Mouse (Mus musculus) kidney, postnatal 0 days (tissue): ENCODE results near the gene Gpx5. TPM values are rescaled to one million over a fixed set of nuclear protein-coding genes. Genes with fewer than 3 reads are reported as not detected.
"Not testable (repeated sequence)": the region's sequence is repeated elsewhere in the genome, so short reads cannot be mapped to it uniquely, and the experiment has no call there.

Source experiments
- ATAC-seq: fragments of 200-750 bp; cut with Nextera tagmentation; replicated peaks from 2 replicates; pipeline ENCODE4 v1.8.0; 2017; ENCODE audit warnings: low read depth, moderate number of reproducible peaks, moderate TSS enrichment, moderate library complexity; ENCODE audit not compliant: low FRiP score
- DNase-seq: peaks from one replicate; pipeline ENCODE4 v3.0.0-alpha.2; 2016; ENCODE audit warnings: low spot score
- H3K27ac ChIP-seq: fragments of 300-500 bp; sonication (generic); 2 replicates; pipeline ENCODE4 v1.5.1; 2014; ENCODE audit warnings: mild to moderate bottlenecking
- H3K27me3 ChIP-seq: fragments of 300-500 bp; sonication (generic); 2 replicates; pipeline ENCODE4 v1.6.1; 2014; ENCODE audit warnings: low read length, mixed read lengths; ENCODE audit not compliant: insufficient read depth
- H3K36me3 ChIP-seq: fragments of 300-500 bp; sonication (generic); 2 replicates; pipeline ENCODE4 v1.6.1; 2014; ENCODE audit warnings: low read length, mixed read lengths; ENCODE audit not compliant: insufficient read depth
- H3K4me1 ChIP-seq: fragments of 300-500 bp; sonication (generic); replicated peaks from 2 replicates; pipeline ENCODE4 v1.6.1; 2014; ENCODE audit warnings: antibody characterized with exemption, low read length, mixed read lengths; ENCODE audit not compliant: insufficient read depth
- H3K4me2 ChIP-seq: fragments of 300-500 bp; sonication (generic); 2 replicates; pipeline ENCODE4 v1.6.1; 2014; ENCODE audit warnings: mild to moderate bottlenecking, low read length, moderate library complexity, mixed read lengths
- H3K4me3 ChIP-seq: fragments of 300-500 bp; sonication (generic); replicated peaks from 2 replicates; pipeline ENCODE4 v1.5.1; 2014; ENCODE audit warnings: low read depth, low read length
- H3K9ac ChIP-seq: fragments of 300-500 bp; sonication (generic); 2 replicates; pipeline ENCODE4 v1.6.1; 2014; ENCODE audit warnings: low read depth, low read length
- H3K9me3 ChIP-seq: fragments of 300-500 bp; sonication (generic); replicated peaks from 2 replicates; pipeline ENCODE4 v1.6.1; 2016; ENCODE audit warnings: low read length, inconsistent platforms, mixed read lengths
- CTCF ChIP-seq: IDR thresholded peaks from 2 replicates; pipeline ENCODE4 v1.5.1; 2016; ENCODE audit warnings: antibody characterized with exemption, low read depth, mild to moderate bottlenecking, moderate library complexity
- WGBS: fragments of 180-500 bp; shearing (Covaris S2); extraction: QIAGEN DNeasy Blood & Tissue Kit; methylation state at CpG from one replicate; pipeline ENCODE4 v1.1.7; 2014; 5-methylcytosine and 5-hydroxymethylcytosine counted together
- polyA plus RNA-seq: library from polyadenylated mRNA; unstranded; fragments of >200 nt; fragmentation: Nextera tagmentation; extraction: Ambion mirVana; gene quantifications from 2 replicates; pipeline ENCODE4 v1.2.1, GENCODE M21; 2015

Gpx5 gene
- polyA plus RNA-seq, 1 experiment from 2014 or later = not detected

GRCm38 (mm10) chr13:21253569-21253968 is 39.0 kb downstream of the Gpx5 start:
- no peak for TF ChIP-seq CTCF
- no peak for DNase-seq
- WGBS = 2% methylated on average over 12 of the region's 12 CpGs
- H3K27ac ChIP-seq = no peak overlapping the region
- H3K4me1 ChIP-seq = no peaks in the 10 kb centered on the region
- peaks cover 5% of the 10 kb centered on the region; the same call in 1 of the 2 replicates for H3K27me3 ChIP-seq
- no peaks in the 10 kb centered on the region for H3K36me3 ChIP-seq
- no peaks in the 10 kb centered on the region for H3K9me3 ChIP-seq
- ATAC-seq = no peak
- peak overlapping the region; percentile 56 for H3K4me2 ChIP-seq
- no peak overlapping the region for H3K9ac ChIP-seq
- H3K4me3 ChIP-seq = peak overlapping the region; percentile 29

GRCm38 (mm10) chr13:21253040-21253439 is 39.5 kb downstream of the Gpx5 start:
- no peak overlapping the region for H3K9ac ChIP-seq
- no peak for ATAC-seq

GRCm38 (mm10) chr13:21250074-21250681 is 42.4 kb downstream of the Gpx5 start:
- H3K4me1 ChIP-seq = no peaks in the 10 kb centered on the region
- H3K4me3 ChIP-seq = no peak overlapping the region
- H3K9me3 ChIP-seq = no peaks in the 10 kb centered on the region
- H3K9ac ChIP-seq = no peak overlapping the region
- H3K27ac ChIP-seq = no peak overlapping the region
- no peaks in the 10 kb centered on the region for H3K36me3 ChIP-seq
- no peak for ATAC-seq
- H3K27me3 ChIP-seq = 0 out of 2 replicates have a peak, but pooled peaks cover 5% of the 10 kb centered on the region
- H3K4me2 ChIP-seq = no peak overlapping the region
- TF ChIP-seq CTCF = no peak
- WGBS = 60% methylated on average over 9 of the region's 9 CpGs
- DNase-seq = no peak

More at GRCm38 (mm10) chr13:21253040-21253439, 39.5 kb downstream of the Gpx5 start:
- 34% methylated on average over 5 of the region's 5 CpGs for WGBS
- H3K4me1 ChIP-seq = no peaks in the 10 kb centered on the region
- H3K27me3 ChIP-seq = peaks cover 5% of the 10 kb centered on the region; the same call in 1 of the 2 replicates
- no peaks in the 10 kb centered on the region for H3K36me3 ChIP-seq
- H3K27ac ChIP-seq = no peak overlapping the region
- TF ChIP-seq CTCF = no peak
- peak overlapping the region; percentile 29; the same call in 1 of the 2 replicates for H3K4me3 ChIP-seq
- no peak for DNase-seq
- no peaks in the 10 kb centered on the region for H3K9me3 ChIP-seq
- H3K4me2 ChIP-seq = peak overlapping the region; percentile 56

- no peak for TF ChIP-seq CTCF
- WGBS = 32% methylated on average over 4 of the region's 4 CpGs
- 0 out of 2 replicates have a peak, but pooled peaks cover 5% of the 10 kb centered on the region for H3K27me3 ChIP-seq
- DNase-seq = no peak
- no peak overlapping the region for H3K4me2 ChIP-seq
- ATAC-seq = no peak
- H3K4me3 ChIP-seq = no peak overlapping the region
- H3K9ac ChIP-seq = no peak overlapping the region
- H3K4me1 ChIP-seq = no peaks in the 10 kb centered on the region
- no peak overlapping the region for H3K27ac ChIP-seq
- no peaks in the 10 kb centered on the region for H3K9me3 ChIP-seq
- no peaks in the 10 kb centered on the region for H3K36me3 ChIP-seq
These were observed 43.5 kb downstream of the Gpx5 start for GRCm38 (mm10) chr13:21249022-21249421.

GRCm38 (mm10) chr13:21246276-21246675 is 46.3 kb downstream of the Gpx5 start:
- H3K27me3 ChIP-seq = no peaks in the 10 kb centered on the region
- WGBS = 43% methylated on average over 2 of the region's 2 CpGs
- H3K4me3 ChIP-seq = no peak overlapping the region
- H3K4me2 ChIP-seq = no peak overlapping the region
- no peaks in the 10 kb centered on the region for H3K9me3 ChIP-seq
- TF ChIP-seq CTCF = no peak
- H3K9ac ChIP-seq = no peak overlapping the region
- H3K36me3 ChIP-seq = no peaks in the 10 kb centered on the region
- DNase-seq (no peak), ATAC-seq (no peak)
- peaks cover 6% of the 10 kb centered on the region; the same call in 1 of the 2 replicates for H3K4me1 ChIP-seq
- no peak overlapping the region for H3K27ac ChIP-seq

- not testable (repeated sequence) for H3K9ac ChIP-seq, H3K9me3 ChIP-seq, H3K4me1 ChIP-seq, DNase-seq, ATAC-seq, H3K4me2 ChIP-seq, H3K4me3 ChIP-seq, H3K36me3 ChIP-seq, H3K27me3 ChIP-seq, H3K27ac ChIP-seq
- 43% methylated on average over 1 of the region's 1 CpGs for WGBS
These were observed 47.6 kb downstream of the Gpx5 start for GRCm38 (mm10) chr13:21244967-21245366.
